Mouse (Mus musculus): ENCODE measurements around the gene Rassf6. TPM values are rescaled to one million over a fixed set of nuclear protein-coding genes. Genes with fewer than 3 reads are reported as not detected.

Gene Rassf6
- polyA plus RNA-seq, 1 experiment from 2014 or later: 27.8 TPM

DNA sequence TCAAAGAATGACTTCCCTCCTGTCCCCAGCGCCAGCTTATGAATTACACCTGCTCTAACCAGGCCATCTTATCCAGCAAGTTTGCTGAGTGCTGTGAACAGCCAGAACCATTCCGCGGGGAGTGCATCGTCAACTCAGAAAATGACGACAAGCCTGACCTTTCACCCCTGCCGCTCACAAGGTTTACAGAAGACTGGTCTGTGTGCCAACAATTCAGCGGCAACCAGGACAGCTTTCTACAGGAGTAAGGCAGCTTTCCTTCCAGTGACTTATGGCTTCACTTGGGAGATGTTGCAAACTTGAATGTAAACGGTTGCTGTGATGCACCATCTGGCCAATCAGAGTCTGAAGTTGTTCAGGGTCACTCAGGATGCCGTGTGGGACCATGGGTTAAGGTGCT lies 62.7 kb downstream of the Rassf6 start:
- WGBS: 67% methylated on average over 9 of the region's 9 CpGs
- Histone ChIP-seq H3K4me3 (replicated peaks; ENCODE audit: low read depth, low read length) (no peak overlapping the region), H3K9me3 (replicated peaks; ENCODE audit: low read length) (no peaks in the 10 kb centered on the region), H3K36me3 (ENCODE audit: insufficient read depth, low read length) (no peaks in the 10 kb centered on the region), H3K27me3 (ENCODE audit: insufficient read depth, low read length) (no peaks in the 10 kb centered on the region), H3K4me2 (ENCODE audit: low read length) (no peak overlapping the region), H3K27ac (no peak overlapping the region), H3K9ac (ENCODE audit: low read depth, low read length) (no peak overlapping the region), H3K4me1 (replicated peaks; ENCODE audit: insufficient read depth, low read length) (no peaks in the 10 kb centered on the region)
- TF ChIP-seq CTCF (IDR thresholded peaks at IDR 0.05; ENCODE audit: low read depth): no peak
- ATAC-seq (replicated peaks; ENCODE audit: low FRiP score, low read depth): no peak
- no peak for DNase-seq (ENCODE audit: low spot score)

GRCm38 (mm10) chr5:90571216-90571615 lies 69.2 kb downstream of the Rassf6 start:
- Histone ChIP-seq H3K9ac (ENCODE audit: low read depth, low read length) (no peak overlapping the region), H3K27ac (no peak overlapping the region), H3K4me3 (replicated peaks; ENCODE audit: low read depth, low read length) (no peak overlapping the region), H3K36me3 (ENCODE audit: insufficient read depth, low read length) (no peaks in the 10 kb centered on the region), H3K9me3 (replicated peaks; ENCODE audit: low read length) (no peaks in the 10 kb centered on the region), H3K27me3 (ENCODE audit: insufficient read depth, low read length) (no peaks in the 10 kb centered on the region), H3K4me2 (ENCODE audit: low read length) (no peak overlapping the region), H3K4me1 (replicated peaks; ENCODE audit: insufficient read depth, low read length) (0 out of 2 replicates have a peak, but pooled peaks cover 3% of the 10 kb centered on the region)
- no peak for ATAC-seq (replicated peaks; ENCODE audit: low FRiP score, low read depth)
- DNase-seq (ENCODE audit: low spot score): peak; percentile 51
- TF ChIP-seq CTCF (IDR thresholded peaks at IDR 0.05; ENCODE audit: low read depth): no peak
- WGBS: 23% methylated on average over 3 of the region's 3 CpGs

- 0 out of 2 replicates have a peak, but pooled peaks cover 3% of the 10 kb centered on the region for H3K4me1 ChIP-seq (replicated peaks; ENCODE audit: insufficient read depth, low read length)
- H3K36me3 ChIP-seq (ENCODE audit: insufficient read depth, low read length): no peaks in the 10 kb centered on the region
- no peak overlapping the region for H3K4me2 ChIP-seq (ENCODE audit: low read length)
- H3K27ac ChIP-seq: no peak overlapping the region
- no peaks in the 10 kb centered on the region for H3K9me3 ChIP-seq (replicated peaks; ENCODE audit: low read length)
- ATAC-seq (replicated peaks; ENCODE audit: low FRiP score, low read depth): no peak
- TF ChIP-seq CTCF (IDR thresholded peaks at IDR 0.05; ENCODE audit: low read depth): no peak
- no peaks in the 10 kb centered on the region for H3K27me3 ChIP-seq (ENCODE audit: insufficient read depth, low read length)
- DNase-seq (ENCODE audit: low spot score): peak; percentile 22
- H3K9ac ChIP-seq (ENCODE audit: low read depth, low read length): no peak overlapping the region
- H3K4me3 ChIP-seq (replicated peaks; ENCODE audit: low read depth, low read length): no peak overlapping the region
Observed at GRCm38 (mm10) chr5:90568338-90568737, 72.1 kb downstream of the Rassf6 start.

DNA sequence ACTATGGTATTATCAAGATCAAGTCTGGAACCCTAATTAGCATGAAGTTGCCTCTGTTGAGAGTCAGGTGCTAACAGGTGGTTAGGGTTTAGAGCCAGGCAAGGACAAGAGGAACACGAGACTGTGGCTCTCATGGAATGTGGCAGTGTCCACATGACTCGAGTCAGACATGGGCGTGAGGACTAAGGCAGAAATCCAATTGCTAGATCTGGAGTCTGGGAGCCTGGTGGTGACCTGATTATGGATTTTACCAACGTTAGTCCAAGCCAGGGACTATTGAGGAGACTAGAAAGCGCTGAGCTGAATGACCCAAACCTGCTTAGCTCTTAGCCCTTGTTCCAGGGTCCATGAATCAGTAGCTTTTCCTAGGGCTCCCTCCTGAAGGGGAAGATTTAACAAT lies 72.7 kb downstream of the Rassf6 start:
- no peak for DNase-seq (ENCODE audit: low spot score)
- H3K27me3 ChIP-seq (ENCODE audit: insufficient read depth, low read length): no peaks in the 10 kb centered on the region
- no peaks in the 10 kb centered on the region for H3K36me3 ChIP-seq (ENCODE audit: insufficient read depth, low read length)
- 66% methylated on average over 5 of the region's 5 CpGs for WGBS
- TF ChIP-seq CTCF (IDR thresholded peaks at IDR 0.05; ENCODE audit: low read depth): no peak
- no peak overlapping the region for H3K9ac ChIP-seq (ENCODE audit: low read depth, low read length)
- no peak overlapping the region for H3K4me2 ChIP-seq (ENCODE audit: low read length)
- H3K27ac ChIP-seq: no peak overlapping the region
- 0 out of 2 replicates have a peak, but pooled peaks cover 3% of the 10 kb centered on the region for H3K4me1 ChIP-seq (replicated peaks; ENCODE audit: insufficient read depth, low read length)
- ATAC-seq (replicated peaks; ENCODE audit: low FRiP score, low read depth): no peak; the same call in 1 of the 2 replicates
- H3K4me3 ChIP-seq (replicated peaks; ENCODE audit: low read depth, low read length): no peak overlapping the region
- H3K9me3 ChIP-seq (replicated peaks; ENCODE audit: low read length): no peaks in the 10 kb centered on the region

DNA sequence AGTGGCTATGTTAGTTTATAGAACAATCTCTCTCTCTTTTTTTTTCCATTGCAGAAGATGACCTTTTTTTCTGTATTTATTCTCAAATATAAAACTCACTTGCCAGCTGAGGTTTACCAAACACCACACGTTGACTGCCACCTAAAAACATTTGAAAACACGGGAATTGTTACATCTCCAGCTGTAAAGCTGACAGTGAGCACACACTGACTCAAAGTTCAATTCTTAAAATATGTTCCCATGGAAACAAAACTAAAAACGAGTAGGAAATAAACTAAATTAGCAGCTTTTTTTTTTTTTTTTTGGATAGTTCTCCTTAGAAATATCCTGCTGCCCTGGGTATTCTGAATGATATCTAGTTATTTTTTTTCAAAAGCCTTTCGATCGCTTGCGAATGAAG lies 75.3 kb downstream of the Rassf6 start:
- WGBS: 80% methylated on average over 6 of the region's 6 CpGs
- Histone ChIP-seq H3K4me1 (replicated peaks; ENCODE audit: insufficient read depth, low read length) (0 out of 2 replicates have a peak, but pooled peaks cover 3% of the 10 kb centered on the region), H3K27ac (no peak overlapping the region), H3K27me3 (ENCODE audit: insufficient read depth, low read length) (no peaks in the 10 kb centered on the region), H3K4me3 (replicated peaks; ENCODE audit: low read depth, low read length) (no peak overlapping the region), H3K36me3 (ENCODE audit: insufficient read depth, low read length) (no peaks in the 10 kb centered on the region), H3K9me3 (replicated peaks; ENCODE audit: low read length) (no peaks in the 10 kb centered on the region), H3K4me2 (ENCODE audit: low read length) (no peak overlapping the region), H3K9ac (ENCODE audit: low read depth, low read length) (no peak overlapping the region)
- DNase-seq (ENCODE audit: low spot score) (no peak), ATAC-seq (replicated peaks; ENCODE audit: low FRiP score, low read depth) (no peak)
- no peak for TF ChIP-seq CTCF (IDR thresholded peaks at IDR 0.05; ENCODE audit: low read depth)

GRCm38 (mm10) chr5:90564161-90564560 lies 76.3 kb downstream of the Rassf6 start:
- H3K9me3 ChIP-seq (replicated peaks; ENCODE audit: low read length): no peaks in the 10 kb centered on the region
- no peaks in the 10 kb centered on the region for H3K36me3 ChIP-seq (ENCODE audit: insufficient read depth, low read length)
- no peak overlapping the region for H3K4me2 ChIP-seq (ENCODE audit: low read length)
- no peak for TF ChIP-seq CTCF (IDR thresholded peaks at IDR 0.05; ENCODE audit: low read depth)
- DNase-seq (ENCODE audit: low spot score) (no peak), ATAC-seq (replicated peaks; ENCODE audit: low FRiP score, low read depth) (no peak)
- WGBS: 86% methylated on average over 4 of the region's 4 CpGs
- no peak overlapping the region for H3K9ac ChIP-seq (ENCODE audit: low read depth, low read length)
- H3K27me3 ChIP-seq (ENCODE audit: insufficient read depth, low read length): no peaks in the 10 kb centered on the region
- no peak overlapping the region for H3K4me3 ChIP-seq (replicated peaks; ENCODE audit: low read depth, low read length)
- H3K27ac ChIP-seq: no peak overlapping the region
- H3K4me1 ChIP-seq (replicated peaks; ENCODE audit: insufficient read depth, low read length): 0 out of 2 replicates have a peak, but pooled peaks cover 3% of the 10 kb centered on the region

GRCm38 (mm10) chr5:90562880-90563279 lies 77.6 kb downstream of the Rassf6 start:
- H3K9ac ChIP-seq (ENCODE audit: low read depth, low read length): no peak overlapping the region
- ATAC-seq (replicated peaks; ENCODE audit: low FRiP score, low read depth) (no peak), DNase-seq (ENCODE audit: low spot score) (no peak)
- H3K36me3 ChIP-seq (ENCODE audit: insufficient read depth, low read length): no peaks in the 10 kb centered on the region
- no peak for TF ChIP-seq CTCF (IDR thresholded peaks at IDR 0.05; ENCODE audit: low read depth)
- no peak overlapping the region for H3K27ac ChIP-seq
- H3K4me3 ChIP-seq (replicated peaks; ENCODE audit: low read depth, low read length): no peak overlapping the region
- 90% methylated on average over 4 of the region's 4 CpGs for WGBS
- no peaks in the 10 kb centered on the region for H3K4me1 ChIP-seq (replicated peaks; ENCODE audit: insufficient read depth, low read length)
- no peaks in the 10 kb centered on the region for H3K27me3 ChIP-seq (ENCODE audit: insufficient read depth, low read length)
- no peaks in the 10 kb centered on the region for H3K9me3 ChIP-seq (replicated peaks; ENCODE audit: low read length)
- H3K4me2 ChIP-seq (ENCODE audit: low read length): no peak overlapping the region
